Mouse (Mus musculus) cortical plate, adult 2 months (tissue): ENCODE results near the gene Zbtb20.

ENCODE experiments used
- CTCF ChIP-seq: fragments of 200-500 bp; IDR thresholded peaks from 2 replicates; pipeline ENCODE4 v1.5.1; 2011; ENCODE audit warnings: mild to moderate bottlenecking, control low read depth, low read length; ENCODE audit not compliant: insufficient read depth; ENCODE audit errors: extremely low read depth
- POLR2A ChIP-seq: fragments of 200-500 bp; IDR thresholded peaks from 2 replicates; pipeline ENCODE4 v1.6.1; 2011; ENCODE audit warnings: mild to moderate bottlenecking, low read length, control low read depth; ENCODE audit not compliant: insufficient read depth; ENCODE audit errors: extremely low read depth

DNA sequence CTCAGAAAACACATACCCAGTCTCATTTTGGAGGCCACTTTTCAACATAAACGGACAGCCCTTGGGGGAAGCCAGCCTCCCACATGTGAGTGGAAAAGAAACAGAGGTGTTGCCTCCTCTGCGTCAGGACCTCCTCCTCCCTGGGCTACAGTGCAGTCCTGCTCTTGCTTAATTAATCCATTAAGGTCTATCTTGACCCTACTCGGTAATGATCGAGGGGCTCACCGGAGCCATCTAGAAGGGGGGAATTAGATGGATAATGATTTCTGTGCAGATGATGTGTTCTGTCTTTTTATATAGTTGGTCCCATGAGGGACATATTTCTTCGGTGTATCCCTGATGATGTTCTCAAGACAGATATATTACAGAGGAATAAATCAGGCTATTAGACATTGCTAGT is 655.6 kb downstream of the Zbtb20 start:
- TF ChIP-seq CTCF (no peak), POLR2A (no peak)
